Mouse (Mus musculus): Measurements from ENCODE around the gene Adh6a.

Gene Adh6a

DNA sequence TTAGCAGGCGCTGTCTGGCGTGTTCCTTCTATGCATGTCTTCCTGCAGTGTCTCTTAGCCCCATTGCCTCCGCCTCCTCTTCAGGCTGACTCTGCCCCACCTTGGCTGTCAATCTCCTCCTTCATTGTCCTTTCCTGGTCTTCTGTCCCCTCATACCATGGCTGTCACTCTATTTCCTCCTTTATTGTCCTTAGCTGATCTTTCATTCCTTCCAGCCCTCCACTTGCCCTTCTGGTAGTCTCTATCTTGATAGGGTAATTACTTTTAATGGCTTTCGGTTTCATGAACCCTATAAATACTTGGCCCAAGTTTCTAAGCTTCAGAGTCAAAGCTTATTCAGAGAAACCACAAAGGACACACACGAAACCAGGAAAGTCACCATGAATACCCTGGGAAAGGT, at the start of gene Adh6a:
TSS of gene Adh6a (plus strand) at position 322 of the 400 bp plus-strand sequence.
- no peak for DNase-seq

DNA sequence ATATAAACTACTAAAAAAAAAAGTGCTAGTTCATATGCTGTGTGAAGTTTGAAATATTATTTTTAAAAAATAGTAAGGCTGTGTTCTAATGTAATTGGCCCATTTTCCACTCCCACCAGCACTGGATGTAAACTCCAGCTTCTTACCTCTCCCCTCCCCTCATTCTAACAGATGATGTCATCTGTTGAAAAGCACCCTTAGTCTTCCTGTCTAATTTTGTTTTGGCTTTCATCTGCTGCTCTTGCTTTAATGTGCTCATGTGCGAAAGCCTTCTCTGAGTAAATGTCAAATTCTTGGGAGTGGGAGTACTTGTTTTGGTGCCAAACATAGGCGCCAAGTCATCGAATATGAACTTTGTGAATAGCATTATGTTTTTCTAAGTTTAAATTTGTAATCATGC, 48.4 kb upstream of the Adh6a start:
- no peak for DNase-seq

GRCm38 (mm10) chr3:138270507-138270906, 42.6 kb upstream of the Adh6a start:
- DNase-seq = no peak

DNA sequence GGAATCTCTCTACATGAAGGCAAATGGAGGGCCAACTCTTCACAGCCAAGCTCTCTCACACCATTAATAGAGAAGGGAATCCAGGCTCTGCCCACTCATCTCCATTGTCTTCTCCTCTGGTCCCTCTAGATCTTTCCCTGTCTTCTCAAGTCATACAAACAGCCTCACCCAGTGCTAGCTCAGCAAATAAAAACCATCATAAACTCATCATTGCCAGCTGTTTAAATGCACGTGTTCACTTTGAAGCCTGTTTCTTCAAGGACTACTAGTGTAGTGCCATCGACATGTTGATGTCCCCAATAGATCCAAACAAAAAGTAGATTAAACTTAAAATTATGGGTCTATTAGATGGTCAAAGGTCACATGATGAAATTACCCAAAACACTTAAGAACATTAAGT, 41.8 kb upstream of the Adh6a start:
- DNase-seq = no peak

- no peak for DNase-seq
These were observed 40.0 kb upstream of the Adh6a start for GRCm38 (mm10) chr3:138273080-138273479.

- DNase-seq = no peak
These were observed 38.0 kb upstream of the Adh6a start for GRCm38 (mm10) chr3:138275100-138275499.

- DNase-seq = no peak
These were observed 30.5 kb upstream of the Adh6a start for GRCm38 (mm10) chr3:138282556-138282955.

GRCm38 (mm10) chr3:138283831-138284230, 29.3 kb upstream of the Adh6a start:
- DNase-seq = peak; percentile 33

- DNase-seq = no peak
These were observed 27.1 kb upstream of the Adh6a start for GRCm38 (mm10) chr3:138285986-138286385.

- no peak for DNase-seq
These were observed 25.4 kb upstream of the Adh6a start for GRCm38 (mm10) chr3:138287686-138288085.

DNA sequence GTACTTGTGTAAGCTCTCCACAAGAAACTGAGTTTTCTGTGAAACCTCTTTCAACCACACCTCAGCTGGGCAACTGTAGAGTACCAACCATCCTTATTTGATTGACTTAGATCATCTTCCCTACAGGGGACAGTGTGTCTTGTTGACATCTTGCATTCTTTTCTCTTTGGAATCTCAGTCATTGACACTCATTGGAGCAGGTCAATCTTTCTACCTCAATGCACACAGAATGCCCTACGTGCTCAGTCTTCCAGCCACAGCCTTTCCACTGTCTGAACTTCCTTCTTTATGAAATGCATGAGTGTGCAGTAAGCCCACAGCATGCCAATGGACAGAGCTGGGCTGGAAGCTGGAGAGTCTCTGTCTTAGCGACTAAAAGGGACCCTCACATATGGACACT, 22.4 kb upstream of the Adh6a start:
- no peak for DNase-seq

GRCm38 (mm10) chr3:138291529-138292117, 21.5 kb upstream of the Adh6a start:
- no peak for DNase-seq

DNA sequence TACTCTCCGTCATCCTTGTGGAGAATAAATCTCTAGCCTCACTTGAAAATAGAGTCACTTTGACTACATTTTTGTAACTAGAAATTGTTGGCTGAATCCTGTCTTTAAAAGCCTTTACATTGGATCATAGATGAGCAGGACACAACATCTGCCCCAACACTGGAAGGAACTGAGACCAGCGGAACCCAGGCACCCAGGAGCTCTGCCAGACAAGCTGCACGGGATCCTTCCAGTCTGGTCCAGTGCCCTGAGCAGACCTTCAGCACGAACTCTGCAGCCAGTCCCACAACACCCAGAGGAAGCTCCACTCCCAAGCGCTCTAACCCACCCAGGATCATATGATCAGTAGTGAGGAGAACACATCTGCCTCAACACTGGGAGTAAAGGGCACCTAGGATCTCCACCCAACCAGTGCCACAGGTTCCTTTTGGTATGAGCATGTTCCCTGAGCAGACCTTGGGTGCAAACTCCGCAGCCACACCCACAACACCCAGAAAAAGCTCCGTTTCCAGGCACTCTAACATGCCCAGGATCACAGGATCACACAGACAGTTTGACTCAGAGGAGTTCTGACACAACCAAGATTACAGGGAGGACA, 19.7 kb upstream of the Adh6a start:
- no peak for DNase-seq

DNA sequence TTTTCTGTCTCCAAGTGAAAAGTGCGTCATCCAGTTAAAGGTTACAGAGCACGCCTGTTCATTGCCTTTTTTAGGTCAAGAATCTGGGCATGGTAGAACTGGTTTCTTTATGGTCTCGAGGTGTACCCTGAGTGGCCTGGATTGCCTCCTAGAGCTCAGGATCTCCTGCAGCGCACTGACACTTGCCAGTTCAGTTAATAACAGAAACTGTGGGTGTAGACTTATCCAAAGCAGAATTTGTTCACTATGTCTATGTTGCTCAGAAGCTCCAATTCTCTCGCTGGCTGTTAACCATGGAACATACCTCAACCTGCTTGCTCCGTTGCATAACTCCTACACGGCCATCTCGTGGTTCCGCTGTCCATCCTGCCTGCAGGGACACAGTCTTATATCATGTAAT, 13.0 kb upstream of the Adh6a start:
- DNase-seq = no peak

DNA sequence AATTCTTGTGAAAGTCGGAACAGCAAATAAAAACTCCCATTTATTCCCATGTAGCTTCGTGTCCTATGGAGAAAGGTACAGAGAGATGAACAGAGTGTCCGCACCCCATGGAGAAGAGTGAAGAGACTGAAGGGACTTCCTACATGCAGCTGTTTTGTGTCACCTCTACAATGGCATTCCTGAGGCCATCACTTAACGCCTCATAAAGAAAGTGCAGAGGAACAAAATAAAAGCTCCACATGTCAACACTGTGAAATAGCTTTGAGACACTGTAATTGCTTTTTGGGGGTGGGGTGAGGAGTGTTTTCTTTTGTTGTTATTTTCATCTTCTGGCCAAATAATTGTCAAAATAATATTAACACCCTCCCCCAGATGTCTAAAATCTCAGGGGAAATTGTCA, 10.4 kb upstream of the Adh6a start:
- no peak for DNase-seq

GRCm38 (mm10) chr3:138303771-138304488, 9.2 kb upstream of the Adh6a start:
- DNase-seq = no peak

DNA sequence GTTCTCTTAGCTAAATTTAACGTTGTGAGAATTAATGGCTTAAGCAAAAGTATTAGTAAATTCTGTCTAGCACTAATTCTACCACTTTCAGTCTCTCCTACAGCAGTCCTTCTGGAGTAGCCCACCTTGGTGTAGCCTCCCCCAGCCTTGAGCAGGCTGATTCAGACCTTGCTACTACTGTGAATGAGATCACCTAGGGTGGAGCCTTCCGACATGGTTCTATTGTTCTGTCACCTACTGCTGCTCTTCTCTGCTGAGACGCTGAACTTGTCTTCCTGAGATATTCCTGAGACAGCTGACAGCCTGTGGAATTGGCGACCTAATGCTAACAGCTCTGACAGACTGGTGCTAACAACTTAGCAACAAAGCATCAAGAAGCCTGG, 8.6 kb upstream of the Adh6a start:
- DNase-seq = no peak

DNA sequence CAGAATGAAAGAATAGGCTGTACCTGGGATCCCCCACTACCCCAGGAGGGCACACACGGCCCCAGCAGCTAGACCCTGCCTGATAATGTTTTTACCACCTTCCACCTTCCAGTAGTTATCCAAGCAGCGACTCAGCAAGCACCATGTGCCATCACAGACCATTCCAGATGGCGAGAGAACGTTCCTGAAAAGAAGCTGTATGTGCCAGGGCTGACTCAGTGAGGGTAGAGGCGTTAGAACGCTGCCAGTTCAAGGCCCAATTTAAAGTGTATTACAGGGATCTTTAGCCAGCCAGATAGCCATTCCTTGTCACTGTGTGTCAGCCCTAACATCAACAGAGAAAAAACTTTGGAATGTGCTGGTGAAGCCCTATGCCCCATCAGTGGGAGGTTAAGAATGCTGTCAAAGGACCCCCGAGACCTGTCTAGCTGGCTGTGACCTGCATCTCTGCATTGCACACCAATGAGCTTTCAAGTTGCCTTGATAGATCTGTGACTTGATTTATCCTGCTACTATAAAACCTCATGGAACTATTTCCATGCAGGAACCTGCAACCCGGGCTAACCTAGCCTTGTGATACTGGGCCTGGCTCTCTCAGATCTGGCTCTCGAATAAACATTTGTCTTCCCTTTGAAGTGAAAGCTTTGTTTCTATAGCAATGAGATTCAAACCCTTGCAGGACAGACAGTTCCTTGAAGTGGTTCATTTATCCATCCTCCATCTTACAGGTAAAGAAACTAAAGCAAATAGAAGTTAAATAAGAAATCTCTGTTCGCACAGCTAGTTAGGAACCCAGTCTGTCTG, 7.4 kb upstream of the Adh6a start:
- DNase-seq = no peak

DNA sequence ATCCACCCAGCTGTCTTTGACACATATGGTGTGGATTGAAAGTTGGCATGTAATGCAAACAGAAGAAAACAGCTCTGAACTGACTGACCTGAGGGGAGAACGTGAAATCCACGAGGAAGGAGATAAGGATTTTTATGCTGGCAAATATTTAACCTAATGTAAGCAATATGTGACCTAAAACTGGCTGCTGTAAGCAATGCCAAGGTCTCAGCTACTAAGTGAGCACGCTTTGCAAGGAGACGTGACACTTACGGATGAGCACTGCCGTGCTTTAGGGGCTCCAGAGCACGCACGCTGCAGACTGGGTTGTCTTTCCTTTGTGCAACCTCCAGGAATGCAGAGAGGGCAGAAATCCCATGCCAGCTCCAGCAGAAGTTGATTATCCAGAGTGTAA, 6.8 kb upstream of the Adh6a start:
- DNase-seq = no peak

DNA sequence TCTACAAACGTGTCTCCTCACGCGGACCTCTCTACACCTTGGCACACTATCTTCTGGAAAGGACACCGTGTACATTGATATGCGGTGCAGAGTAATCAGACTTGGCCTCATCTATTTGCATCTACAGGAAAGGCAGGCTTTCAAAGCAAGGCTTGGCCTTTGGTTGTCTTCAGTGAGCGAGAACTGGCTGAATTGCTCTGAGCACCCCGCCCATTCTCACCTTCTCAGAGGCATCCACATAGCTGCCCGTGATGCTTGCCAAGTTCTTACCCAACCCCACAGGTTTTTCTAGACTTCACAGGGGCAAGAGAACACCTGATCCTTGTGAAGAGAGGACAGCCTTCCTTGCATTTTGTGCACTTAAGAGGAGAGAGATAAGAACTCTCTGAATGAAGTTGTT, 3.2 kb upstream of the Adh6a start:
- DNase-seq = no peak

DNA sequence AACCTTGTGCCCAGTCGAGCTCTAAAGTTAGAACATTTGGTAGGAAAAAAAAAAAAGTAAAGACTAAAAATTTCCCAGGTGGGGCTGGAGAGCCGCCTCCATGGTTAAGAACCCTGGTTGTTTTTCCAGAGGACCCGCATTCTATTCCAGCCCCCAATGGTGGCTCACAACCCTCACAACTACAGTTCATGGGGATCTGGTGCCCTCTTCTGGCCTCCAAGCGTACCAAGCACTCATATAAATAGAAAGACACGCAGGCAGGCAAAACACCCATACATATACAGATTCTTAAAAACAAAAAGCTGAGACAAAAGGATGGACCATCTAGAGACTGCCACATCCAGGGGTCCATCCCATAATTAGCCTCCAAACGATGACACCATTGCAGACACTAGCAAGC, 2.1 kb upstream of the Adh6a start:
- no peak for DNase-seq

DNA sequence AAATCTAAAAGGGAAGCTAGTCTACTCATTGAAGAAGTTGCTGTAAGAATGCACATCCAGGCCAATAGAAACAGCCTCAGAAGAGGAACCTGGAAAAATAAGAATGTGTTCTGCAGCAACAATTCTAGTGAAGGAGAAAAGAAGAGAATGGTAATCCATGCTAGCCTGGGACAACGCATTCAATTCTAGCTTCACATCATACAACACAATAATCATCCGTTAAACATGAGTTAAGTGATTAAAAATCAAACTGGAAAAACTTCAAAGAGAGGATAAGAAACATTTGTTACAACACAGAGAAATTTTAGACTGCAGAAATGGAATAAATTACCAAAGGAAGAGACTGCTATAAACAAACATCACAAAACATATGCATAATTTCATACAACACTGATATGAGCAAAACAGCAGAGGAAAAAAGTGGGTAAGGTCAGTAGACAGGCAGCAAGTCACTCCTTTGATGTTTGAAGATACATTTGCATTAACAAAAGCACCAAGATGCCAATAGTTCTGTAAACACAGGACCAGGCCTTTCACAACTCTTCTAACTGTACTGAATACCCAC, 3.9 kb downstream of the Adh6a start:
- DNase-seq = no peak

GRCm38 (mm10) chr3:138325001-138325400, 11.9 kb downstream of the Adh6a start:
- DNase-seq = no peak
